Mouse (Mus musculus) kidney, adult 18-20 months (tissue): ENCODE measurements around the gene Nlrp10.

Source experiments
- DNase-seq: peaks from one replicate; pipeline ENCODE4 v3.0.0; 2021

Gene Nlrp10

DNA sequence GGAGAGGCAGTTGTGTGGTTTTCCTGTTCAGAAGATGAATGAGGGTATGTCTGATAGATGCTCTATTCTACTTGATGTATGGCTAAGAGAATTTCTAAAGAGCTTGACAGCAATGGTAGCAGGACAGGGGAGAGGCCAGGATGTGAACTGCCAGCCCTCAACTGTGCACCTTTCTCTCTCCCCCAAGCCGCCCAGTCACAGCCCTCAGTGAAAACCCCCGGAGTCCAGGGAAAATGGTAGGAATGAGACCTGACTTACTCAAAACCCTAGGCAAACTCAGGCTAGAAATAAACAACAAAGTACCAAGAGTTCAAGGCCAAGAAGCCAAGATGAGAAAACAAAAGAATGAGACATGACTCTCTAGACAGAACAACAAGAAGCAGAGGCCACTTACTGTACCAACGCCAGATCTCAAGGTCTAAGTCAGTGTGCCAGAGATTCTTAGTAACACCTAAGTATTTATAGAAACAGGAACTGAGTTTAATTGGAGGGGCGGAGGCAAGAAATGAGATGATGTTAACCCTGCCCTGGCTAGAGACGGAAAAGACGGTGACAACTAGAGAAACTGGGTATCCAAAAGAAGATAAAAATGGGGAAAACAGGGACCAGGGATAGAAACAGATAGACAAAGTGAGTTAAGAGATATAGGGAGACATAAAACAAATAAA is at the start of gene Nlrp10:
TSS of gene Nlrp10 (minus strand) at position 453 of the 668 bp plus-strand sequence.
- DNase-seq, result no peak

DNA sequence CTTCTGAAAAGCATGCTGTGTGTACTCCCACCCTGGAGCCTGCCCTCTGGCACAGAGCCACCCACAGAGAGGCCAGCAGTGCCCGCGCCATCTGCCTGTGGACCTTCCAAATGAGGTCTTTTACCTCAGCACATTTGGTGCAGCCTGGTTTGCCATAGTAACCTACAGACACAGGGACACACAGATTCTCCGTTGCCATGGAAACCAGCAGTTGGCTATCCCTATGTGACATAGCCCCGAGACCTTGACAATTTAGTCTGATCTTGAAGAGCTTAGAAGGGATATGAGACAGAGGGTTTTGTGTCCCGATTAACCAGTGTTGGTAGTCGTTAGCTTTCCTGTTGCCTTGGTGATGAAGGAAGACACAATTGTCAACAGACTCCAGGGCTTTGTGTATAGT is 42.3 kb upstream of the Nlrp10 start:
- DNase-seq, result no peak

DNA sequence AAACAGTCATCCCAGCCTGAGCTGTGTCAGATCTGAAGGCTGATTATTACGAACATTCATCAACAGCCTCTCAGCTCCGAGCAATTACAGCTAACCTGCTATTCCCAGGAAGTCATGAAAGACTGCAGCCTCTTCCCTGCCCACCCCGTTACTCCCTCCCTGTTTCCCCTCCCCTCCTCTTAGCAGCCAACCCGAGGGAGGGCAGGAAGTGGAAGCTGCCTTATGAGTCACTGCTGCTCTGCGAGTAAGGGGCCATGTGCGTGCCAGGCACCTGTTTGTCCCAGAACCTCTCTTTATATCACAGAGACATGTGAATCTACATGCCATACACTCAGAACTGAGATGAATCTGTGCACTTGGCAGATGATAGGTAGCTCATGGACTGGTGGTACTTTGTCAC is 38.2 kb upstream of the Nlrp10 start:
- no peak for DNase-seq

DNA sequence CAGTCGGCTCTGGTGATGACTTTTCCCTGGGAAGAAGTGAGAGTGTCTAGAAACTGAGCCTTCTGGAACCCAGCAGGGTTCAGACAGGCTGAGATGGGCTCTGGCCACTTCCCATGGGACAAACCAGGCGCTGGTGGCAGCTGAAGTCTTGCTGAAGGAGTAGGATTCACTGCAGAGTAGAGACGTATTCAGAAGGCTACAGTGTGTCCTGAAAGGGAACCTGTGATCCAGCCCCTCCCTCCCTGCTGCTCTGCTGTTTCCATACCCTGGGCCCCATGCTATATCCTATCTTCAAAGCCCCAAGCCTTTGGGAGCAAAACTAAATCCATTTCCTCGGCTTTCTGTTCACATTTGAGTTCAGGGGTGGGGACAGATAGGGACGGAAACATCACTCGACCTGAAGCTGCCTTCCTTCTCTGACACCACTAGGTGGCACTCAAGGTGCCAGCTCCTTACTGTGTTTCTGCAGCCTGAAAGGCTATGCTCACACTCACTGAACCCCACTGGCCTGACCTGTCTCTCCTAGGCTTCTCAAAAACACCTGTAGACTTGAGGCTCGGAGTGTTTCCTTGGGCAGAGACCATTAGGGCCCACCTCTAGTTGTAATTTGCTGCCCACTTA is 36.9 kb upstream of the Nlrp10 start:
- peak; percentile 49 for DNase-seq

DNA sequence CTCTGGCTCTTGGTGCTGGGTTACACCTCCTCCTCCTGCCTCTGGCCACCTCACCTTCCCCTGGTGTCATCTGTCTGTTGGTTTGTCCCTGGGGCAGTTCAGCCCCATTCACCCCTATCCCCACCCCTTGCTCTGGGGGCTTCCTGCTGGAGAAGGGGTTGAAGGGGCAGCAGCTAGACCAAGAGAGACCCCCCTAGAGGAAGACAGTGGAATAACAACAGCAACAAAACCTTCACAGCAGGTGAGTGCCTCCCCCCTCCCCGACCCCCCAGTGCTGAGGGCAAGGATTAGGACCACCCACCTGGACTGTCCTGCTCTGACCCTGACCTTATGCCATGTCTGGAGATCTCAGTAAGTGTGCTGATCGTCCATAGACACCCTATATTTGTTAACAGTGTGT is 36.0 kb upstream of the Nlrp10 start:
- DNase-seq, result no peak

DNA sequence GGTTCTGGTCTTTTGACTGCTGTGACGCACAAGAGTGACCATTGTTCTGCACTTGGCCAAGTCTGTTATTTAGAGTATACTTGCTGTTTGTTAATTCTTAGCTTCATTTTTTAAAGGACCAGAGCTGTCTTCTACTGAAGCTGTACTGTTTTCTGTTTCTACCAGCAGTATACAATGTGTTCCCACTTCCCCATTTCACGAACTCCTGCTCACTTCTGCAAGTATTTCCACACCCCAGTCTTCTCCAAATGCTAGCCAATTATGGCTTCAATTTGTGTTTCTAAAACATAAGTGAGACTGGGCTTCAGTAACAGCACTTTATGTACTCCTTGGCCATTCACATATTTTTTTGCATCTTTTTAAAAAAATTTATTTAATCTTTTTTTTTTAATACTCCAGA is 27.8 kb upstream of the Nlrp10 start:
- no peak for DNase-seq

DNA sequence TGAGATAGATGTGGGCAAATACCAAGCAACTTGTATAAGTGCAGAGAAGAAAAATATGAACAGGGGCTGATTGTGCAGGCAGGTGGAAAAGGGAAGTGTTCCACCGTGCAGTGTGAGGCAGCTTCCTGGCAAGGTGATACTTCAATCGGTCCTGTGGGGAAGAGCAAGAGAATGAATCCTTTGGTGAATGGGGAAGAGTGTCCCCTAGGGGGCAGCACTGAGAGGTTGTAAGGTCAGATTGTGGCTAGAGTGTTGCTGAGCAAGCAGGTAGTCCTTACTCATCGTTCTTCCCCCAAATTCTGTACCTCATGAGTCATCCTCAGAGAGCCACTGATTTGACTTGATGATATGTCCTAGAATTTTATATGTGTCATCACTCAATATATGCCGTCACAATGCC is 24.2 kb upstream of the Nlrp10 start:
- DNase-seq, result no peak

DNA sequence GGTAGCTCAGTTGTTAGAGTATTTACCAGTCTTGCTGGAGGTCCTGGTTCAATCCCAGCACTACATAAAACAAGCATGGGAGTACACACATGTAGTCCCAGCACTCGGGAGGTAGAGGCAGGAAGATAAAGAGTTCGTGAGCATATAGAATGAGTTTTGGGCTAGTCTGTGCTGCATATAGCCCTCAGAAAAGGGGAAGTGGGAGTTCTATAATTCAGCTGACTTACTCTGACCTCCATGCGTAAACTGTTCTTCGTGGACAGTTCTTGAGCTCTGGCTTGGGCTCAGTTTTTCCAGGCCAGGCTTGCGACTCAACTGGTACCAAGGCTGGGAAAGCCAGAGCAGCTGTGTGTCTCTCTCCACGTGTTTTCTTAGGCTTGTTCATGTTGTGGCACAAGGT is 22.8 kb upstream of the Nlrp10 start:
- no peak for DNase-seq

DNA sequence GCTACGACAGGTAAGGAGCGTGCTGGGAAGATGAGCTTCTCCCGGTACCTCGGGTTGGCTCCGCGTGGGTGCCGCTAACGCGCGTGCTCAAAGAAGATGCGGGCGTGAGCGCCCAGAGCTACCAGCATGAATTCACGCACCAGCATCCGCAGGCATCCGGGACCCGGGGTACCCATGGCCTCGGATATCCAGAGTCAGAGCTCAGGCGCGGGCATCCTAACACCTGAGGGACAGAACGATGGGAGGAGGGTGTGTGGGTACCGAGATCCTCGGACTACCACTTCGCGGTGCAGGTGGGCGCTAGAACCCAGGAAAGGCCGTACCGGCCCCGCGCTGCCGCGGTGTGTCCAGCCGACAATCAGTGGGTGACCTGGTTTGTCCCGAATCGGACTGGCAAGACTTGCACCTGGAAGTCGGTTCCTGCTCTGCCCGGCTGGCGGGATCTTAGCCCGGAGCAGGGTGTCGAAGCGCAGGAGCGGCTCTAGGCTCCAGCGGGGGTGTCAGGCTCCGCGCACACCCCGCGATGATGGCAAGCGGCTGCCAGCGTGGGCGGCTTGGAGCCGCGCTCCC is 20.9 kb upstream of the Nlrp10 start:
- DNase-seq, result no peak

DNA sequence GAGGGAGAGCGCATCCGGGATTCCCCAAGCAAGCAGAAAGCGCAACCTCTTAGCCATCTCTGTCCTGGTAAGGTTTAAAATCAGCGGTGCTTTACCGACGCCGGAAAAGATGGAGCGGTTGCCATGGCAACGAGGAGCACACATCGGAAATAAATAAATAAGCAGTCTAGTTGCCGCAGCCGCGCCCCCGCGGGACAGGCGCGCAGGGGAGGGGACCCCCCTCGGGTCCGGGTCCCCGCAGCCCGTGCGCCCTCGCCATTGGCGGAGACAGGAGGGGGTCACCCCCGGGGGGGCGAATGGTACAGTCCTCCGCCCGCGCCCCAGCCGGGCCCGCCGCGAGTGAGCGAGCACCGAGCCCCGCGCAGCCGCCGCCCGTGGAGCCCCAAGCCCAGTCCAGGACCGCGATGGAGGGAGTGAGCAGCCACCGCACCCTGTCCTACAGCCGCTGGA is 20.4 kb upstream of the Nlrp10 start, which contains the start of gene Tub:
TSS of gene Tub (plus strand) at position 27 of the 450 bp plus-strand sequence.
- peak; percentile 28 for DNase-seq

DNA sequence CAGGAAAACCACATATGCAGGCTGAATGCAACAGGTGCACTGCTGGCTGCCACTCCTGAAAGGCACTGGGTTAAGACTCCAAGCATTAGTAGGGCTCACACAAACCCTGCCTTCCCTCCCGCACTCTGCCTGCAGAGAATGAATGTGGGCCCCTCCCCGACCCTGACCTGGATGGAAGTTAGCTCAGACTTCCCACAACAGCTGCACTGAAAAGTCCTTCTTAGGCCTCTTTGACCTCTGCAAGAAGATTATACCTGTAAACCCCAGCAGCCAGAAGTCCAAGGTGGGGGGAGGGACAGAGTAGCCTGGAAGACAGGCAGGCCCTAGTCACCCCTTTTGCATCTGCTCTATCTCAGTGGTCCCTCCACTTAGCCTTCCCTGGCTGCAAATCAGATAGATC is 19.3 kb upstream of the Nlrp10 start:
- DNase-seq, result no peak

DNA sequence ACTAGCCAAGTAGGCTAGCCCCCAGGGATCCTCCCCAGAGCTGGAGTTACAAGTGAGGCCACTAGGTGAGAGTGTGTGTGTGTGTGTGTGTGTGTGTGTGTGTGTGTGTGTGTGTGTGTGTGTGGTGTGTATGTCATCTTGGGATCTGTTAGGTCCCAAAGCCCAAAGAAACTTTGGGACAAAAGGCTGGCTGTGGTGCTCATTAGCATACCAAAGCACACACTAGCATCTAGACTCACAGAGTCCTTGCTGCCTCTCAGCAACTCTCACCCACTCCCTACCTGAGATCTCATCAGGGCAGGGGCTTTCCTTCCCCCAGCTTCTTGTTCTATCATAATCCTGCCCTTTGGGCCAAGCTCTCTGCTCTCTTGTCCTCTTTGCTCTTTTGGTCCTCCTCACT is 18.6 kb upstream of the Nlrp10 start:
- DNase-seq, result no peak

DNA sequence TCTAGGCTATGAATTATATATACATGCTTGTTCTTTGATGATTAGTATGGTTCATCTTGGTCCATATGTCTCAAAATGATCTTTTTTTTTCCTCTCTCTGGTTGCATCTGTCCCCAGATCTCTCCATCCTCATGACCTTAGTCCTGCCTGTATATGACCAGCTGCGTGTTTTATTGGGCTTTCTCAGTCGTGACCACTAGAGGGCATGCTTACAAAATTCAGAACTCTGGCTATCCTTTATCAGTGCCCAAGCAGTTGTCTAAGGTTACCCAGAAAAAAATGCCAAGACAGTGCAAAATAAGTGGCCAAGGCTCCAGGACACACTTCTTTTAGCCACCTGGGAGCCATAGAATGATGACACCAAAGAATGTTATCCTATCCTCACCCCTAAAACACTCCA is 14.0 kb upstream of the Nlrp10 start:
- DNase-seq, result peak; percentile 39

DNA sequence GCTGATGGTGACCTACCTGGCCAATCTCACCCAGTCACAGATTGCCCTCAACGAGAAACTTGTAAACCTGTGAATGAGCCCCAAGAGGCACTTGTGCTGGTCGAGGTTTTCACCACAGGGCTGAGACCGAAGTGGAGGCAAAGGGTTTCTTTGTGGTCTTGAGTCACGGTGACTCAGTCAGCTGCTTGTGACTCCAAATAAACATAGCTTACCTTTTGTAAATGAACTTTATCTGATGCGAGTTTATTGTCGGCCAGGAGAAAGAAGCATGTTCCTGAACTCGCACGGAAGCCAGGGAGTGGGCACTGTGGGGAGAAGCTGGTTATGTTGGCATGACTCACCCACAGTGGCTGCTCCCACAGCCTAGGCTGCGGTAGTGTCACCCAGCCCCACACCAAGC is 11.5 kb upstream of the Nlrp10 start:
- DNase-seq, result no peak

DNA sequence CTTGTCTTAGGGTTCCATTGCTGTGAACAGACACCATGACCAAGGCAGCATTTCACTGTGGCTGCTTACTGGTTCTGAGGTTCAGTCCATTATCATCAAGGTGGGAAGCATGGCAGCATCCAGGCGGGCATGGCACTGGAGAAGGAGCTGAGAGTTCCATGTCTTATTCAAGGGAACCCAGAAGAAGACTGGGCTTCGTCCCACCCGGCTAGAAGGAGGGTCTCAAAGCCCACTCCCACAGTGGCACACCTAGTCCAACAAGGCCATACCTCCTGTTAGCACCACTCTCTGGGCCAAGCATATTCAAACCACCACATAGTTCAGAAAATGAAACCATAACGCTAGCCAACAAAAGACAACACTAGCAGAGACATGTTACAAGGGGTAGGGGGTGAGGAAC is 6.6 kb upstream of the Nlrp10 start:
- DNase-seq, result no peak

DNA sequence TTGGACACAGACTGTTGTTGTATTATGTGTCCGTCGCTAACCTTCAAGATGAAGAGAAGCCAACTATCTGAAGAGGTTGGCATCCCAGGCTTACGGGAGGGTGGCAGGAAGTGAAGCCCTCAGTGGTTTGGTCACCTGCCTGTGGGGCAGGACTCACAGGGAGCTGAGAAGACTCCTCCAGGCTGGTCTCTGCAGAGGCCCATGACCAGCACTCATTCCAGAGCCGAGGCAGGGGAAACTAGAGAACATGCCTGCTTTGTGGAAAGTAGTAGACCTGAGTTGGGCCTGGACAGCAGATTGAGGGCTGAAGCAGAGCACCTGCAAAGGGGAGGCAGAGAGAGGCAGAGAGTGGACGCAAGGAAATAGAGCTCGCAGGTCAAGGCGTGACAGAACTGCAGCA is 5.4 kb upstream of the Nlrp10 start:
- DNase-seq, result no peak

DNA sequence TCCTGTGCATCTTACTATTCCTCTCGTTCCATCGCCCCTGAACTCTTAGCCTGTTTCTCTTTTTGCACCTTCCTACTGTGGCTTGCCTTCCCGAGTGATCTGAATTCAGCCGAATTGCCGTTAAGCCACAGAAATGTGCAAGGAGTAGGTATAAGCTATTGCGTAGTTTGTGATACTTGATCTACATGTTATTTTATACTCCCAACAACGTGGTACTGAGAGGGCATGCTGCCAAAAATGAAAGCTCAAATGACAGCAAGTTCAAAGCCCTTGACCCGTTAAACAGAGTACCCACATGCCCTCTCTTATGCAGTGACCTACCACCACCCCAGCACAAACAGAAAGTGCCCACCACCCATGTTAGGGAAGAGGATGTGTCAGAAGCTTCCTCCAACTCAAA is 4.9 kb upstream of the Nlrp10 start:
- DNase-seq, result peak; percentile 8

DNA sequence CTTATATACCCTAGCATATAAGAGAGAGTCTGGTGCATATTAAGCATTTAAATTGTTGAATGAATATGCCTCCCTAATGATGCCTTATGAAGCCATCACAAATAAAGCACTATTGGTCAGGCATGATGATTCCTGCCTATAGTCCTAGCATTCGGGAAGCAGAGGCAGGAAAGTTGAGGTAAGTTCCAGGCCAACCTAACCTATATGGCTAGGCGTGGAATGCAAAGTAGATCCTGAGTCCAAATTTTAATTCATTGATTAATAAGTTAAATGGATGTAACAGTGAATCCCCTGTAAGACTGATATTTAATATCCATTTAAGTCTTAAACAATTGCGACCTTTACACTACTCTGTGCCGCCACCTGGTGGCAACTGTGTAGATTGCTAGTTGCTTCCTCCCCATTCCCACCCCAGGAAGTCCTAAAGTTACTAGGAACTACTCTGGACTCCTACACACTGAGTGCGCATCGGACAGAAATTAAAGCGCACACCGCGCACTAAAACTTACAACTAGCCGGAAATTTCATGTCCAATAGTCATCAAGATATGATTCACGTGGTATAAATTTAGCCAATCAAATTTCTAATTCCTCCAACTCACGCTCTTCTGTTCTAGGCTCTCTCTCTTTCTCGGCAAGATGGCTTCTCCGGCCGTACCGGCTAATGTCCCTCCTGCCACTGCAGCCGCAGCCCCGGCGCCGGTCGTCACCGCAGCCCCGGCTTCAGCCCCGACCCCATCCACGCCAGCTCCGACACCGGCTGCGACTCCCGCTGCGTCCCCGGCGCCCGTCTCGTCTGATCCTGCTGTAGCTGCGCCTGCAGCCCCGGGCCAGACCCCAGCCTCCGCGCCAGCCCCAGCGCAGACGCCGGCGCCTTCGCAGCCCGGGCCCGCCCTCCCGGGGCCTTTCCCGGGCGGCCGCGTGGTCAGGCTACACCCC is 4.1 kb upstream of the Nlrp10 start, which contains the start of gene Eif3f:
TSS of gene Eif3f (plus strand) at position 624 of the 938 bp plus-strand sequence.
- peak; percentile 94 for DNase-seq

DNA sequence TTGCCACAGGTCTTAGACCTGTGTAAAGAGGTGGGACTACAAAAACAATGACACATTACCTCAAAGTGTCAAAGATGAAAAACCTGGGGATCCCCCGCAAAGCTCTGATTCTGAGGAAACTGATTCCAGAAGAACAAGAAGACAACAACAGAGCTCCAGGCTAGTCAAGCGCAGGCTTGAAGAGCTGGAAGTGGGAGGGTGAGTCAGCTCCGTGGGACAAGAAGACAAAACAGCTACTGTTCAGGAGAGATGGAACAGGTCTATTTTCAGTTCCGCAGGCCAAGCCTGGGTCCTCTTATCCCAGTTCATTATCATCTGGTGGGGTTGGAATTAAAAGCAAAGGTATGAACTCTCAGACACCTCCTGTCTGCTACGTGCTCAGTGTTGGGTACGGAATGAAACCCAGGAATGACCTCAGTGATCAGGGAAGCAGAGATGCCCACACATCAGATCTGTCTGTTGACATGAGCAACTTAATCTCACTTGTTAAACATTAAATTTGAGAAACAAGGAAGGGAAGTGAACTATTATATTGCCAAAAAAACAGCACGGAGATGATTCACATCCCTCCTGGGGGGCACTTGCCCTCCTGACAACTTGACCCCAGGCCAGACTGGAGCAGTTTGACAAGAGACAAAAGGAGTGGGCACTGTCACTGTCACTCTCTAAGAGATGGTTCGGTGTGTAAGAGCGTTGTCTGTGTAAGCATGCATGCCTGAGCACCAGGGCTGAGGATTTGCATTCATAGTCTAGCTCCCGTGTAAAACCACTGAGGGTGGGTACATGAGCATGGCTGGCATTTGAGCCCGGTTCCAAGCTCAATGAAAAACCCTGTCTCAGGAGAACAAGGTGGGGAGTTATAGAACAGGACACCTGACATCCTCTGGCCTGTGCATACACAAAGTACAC is 1.4 kb downstream of the Nlrp10 start:
- no peak for DNase-seq

DNA sequence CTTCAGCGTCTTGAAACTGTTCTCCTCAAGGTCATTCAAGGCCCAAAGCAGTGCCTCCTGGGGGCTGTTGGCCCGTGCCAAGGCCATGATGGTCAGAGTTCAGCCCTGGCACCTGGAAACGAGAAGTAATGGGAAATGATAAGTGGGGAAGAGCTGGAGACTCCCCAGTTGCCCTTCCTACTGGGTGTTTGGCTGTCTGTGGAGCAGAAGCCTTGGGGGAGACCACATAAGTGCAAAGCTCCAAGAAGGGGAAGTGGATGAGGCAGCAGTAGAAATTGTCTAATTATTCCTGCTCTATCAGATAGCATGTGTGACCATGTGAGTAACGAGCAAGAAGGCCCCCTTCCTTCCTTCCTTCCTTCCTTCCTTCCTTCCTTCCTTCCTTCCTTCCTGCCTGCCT is 2.9 kb downstream of the Nlrp10 start:
- no peak for DNase-seq

DNA sequence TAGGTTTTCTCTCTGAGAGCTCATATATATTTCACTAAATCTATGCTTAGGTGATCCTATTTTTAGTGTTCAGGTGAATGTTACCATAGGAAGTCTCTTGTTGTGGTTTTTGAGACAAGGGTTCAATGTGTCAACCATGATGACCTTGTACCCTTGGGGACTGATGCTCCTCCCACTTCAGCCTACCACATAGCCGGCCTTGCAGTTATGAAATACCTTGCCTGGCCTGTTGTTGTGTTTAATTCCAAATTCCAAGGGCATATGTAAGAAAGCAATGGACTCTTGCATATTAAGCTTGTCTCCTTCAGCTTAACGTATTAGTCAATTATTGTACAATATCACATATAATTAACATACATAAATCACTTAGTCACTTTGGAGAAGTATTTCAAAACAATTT is 26.0 kb downstream of the Nlrp10 start:
- DNase-seq, result no peak

DNA sequence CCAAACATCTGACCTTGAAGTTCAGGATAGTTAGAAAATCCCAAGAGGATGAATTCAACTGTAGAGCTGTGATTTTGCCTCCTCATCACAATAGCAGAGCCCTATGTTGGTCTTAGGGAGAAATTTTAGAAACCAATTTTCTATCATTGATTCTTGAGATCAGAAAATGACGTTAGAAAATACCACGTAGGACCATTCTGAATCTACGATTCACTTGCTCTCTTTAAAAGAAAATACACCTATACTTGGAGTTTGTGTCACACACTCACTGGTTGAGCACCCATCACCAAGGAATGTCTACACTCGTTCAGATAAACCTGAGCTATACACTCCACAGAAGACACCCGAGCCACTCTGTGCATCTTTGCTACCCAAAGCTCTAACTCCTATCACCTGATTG is 35.7 kb downstream of the Nlrp10 start, which contains the start of gene Olfr519:
TSS of gene Olfr519 (minus strand) at position 101 of the 400 bp plus-strand sequence.
- no peak for DNase-seq
